Mouse (Mus musculus) stomach, postnatal 0 days (tissue): ENCODE data around the gene Olfr1414. TPM values are rescaled to one million over a fixed set of nuclear protein-coding genes. Genes with fewer than 3 reads are reported as not detected.

Experiments
- ATAC-seq: fragments of 200-750 bp; cut with Nextera tagmentation; 2 replicates; pipeline ENCODE4 v1.8.0; 2017; ENCODE audit not compliant: low FRiP score, low TSS enrichment
- DNase-seq: peaks from one replicate; pipeline ENCODE4 v3.0.0-alpha.2; 2016; ENCODE audit warnings: low spot score
- H3K27ac ChIP-seq: fragments of 300-500 bp; sonication (generic); replicated peaks from 2 replicates; pipeline ENCODE4 v1.5.1; 2014; ENCODE audit warnings: mild to moderate bottlenecking, control low read depth
- H3K27me3 ChIP-seq: fragments of 300-500 bp; sonication (generic); 2 replicates; pipeline ENCODE4 v1.6.1; 2014; ENCODE audit warnings: low read length; ENCODE audit not compliant: control insufficient read depth, insufficient read depth
- H3K36me3 ChIP-seq: fragments of 300-500 bp; sonication (generic); 2 replicates; pipeline ENCODE4 v1.6.1; 2014; ENCODE audit warnings: low read length, mixed read lengths; ENCODE audit not compliant: control insufficient read depth, insufficient read depth
- H3K4me1 ChIP-seq: fragments of 300-500 bp; sonication (generic); replicated peaks from 2 replicates; pipeline ENCODE4 v1.6.1; 2014; ENCODE audit warnings: antibody characterized with exemption; ENCODE audit not compliant: control insufficient read depth, insufficient read depth
- H3K4me2 ChIP-seq: fragments of 300-500 bp; sonication (generic); replicated peaks from 2 replicates; pipeline ENCODE4 v1.6.1; 2014; ENCODE audit warnings: low read depth, mild to moderate bottlenecking, control low read depth, moderate library complexity
- H3K4me3 ChIP-seq: fragments of 300-500 bp; sonication (generic); 2 replicates; pipeline ENCODE4 v1.5.1; 2014; ENCODE audit warnings: low read depth, low read length, control low read depth
- H3K9ac ChIP-seq: fragments of 300-500 bp; sonication (generic); 2 replicates; pipeline ENCODE4 v1.6.1; 2014; ENCODE audit warnings: mild to moderate bottlenecking, low read length, control low read depth, mixed read lengths
- H3K9me3 ChIP-seq: fragments of 300-500 bp; sonication (generic); 2 replicates; pipeline ENCODE4 v1.6.1; 2016; ENCODE audit warnings: low read length; ENCODE audit not compliant: control insufficient read depth
- CTCF ChIP-seq: IDR thresholded peaks from 2 replicates; pipeline ENCODE4 v1.5.1; 2016; ENCODE audit warnings: antibody characterized with exemption, low read depth, mild to moderate bottlenecking, moderate library complexity
- EP300 ChIP-seq: optimal IDR thresholded peaks from 2 replicates; pipeline ENCODE3; 2016; ENCODE audit warnings: antibody characterized with exemption
- WGBS: fragments of 180-500 bp; shearing (Covaris S2); extraction: QIAGEN DNeasy Blood & Tissue Kit; methylation state at CpG from one replicate; pipeline ENCODE4 v1.1.7; 2014; 5-methylcytosine and 5-hydroxymethylcytosine counted together
- polyA plus RNA-seq: library from polyadenylated mRNA; unstranded; fragments of >200 nt; fragmentation: Nextera tagmentation; extraction: Ambion mirVana; gene quantifications from 2 replicates; pipeline ENCODE4 v1.2.1, GENCODE M21; 2015

The Olfr1414 gene
- polyA plus RNA-seq = 0.08 TPM in 1 of 2 replicates, not detected in the other

DNA sequence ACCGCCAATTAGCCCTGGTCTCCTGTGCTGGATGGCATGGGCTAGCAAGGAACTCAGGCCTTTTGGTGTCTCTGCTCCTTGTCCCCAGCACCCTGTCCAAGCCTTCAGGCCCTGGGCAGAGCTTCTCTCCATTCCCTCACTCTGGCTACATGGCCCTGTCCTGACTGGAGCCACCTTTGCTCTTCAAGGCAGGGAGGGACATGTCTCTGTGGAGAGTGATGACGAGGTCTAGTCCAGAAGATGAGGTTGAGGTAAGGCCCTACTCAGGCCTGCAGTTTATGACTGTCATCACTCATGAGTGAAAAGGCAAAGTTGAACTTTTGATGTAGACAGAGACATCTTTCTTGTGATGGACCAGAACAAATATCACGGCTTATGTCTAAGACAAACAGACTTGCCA lies at the start of gene Olfr1414:
Gene Olfr1414, minus strand, starts transcription at position 101 of the 400 bp plus-strand sequence.
- DNase-seq = no peak
- no peaks in the 10 kb centered on the region for H3K27me3 ChIP-seq
- H3K36me3 ChIP-seq = no peaks in the 10 kb centered on the region
- H3K9ac ChIP-seq = no peak within 1 kb of the TSS
- H3K4me3 ChIP-seq = no peak within 1 kb of the TSS
- no peaks in the 10 kb centered on the region for H3K9me3 ChIP-seq
- 68% methylated on average over 3 of the region's 3 CpGs for WGBS
- H3K27ac ChIP-seq = no peak within 1 kb of the TSS
- TF ChIP-seq EP300 = no peak
- no peak for TF ChIP-seq CTCF
- no peak for ATAC-seq
- H3K4me1 ChIP-seq = no peaks in the 10 kb centered on the region
- no peak within 1 kb of the TSS for H3K4me2 ChIP-seq

DNA sequence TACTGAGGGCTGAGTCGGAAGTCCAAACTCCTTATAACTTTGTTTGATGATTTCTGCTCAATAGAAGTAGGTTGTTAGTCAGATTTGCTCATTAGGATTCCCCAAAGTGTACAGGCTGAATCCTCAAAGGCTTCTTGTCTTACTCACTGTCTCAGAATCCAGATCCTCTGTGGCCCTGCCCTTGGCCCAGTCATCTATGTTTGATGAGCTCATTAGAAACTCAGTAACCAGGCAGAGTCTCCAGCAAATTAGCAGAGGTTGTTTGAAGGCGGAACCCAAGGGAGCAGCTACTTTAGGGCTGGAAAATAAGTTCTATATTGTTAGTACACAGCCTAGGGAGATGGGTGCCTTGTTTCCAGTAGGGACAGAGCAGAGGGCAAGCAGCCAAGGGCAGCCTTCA lies 27.5 kb upstream of the Olfr1414 start:
- ATAC-seq (no peak), DNase-seq (no peak)
- WGBS = 85% methylated on average over 2 of the region's 2 CpGs
- Histone ChIP-seq H3K4me2 (no peak overlapping the region), H3K9me3 (no peaks in the 10 kb centered on the region), H3K27me3 (no peaks in the 10 kb centered on the region), H3K4me3 (no peak overlapping the region), H3K9ac (no peak overlapping the region), H3K27ac (no peak overlapping the region), H3K36me3 (no peaks in the 10 kb centered on the region), H3K4me1 (no peaks in the 10 kb centered on the region)
- TF ChIP-seq EP300 (no peak), CTCF (no peak)

DNA sequence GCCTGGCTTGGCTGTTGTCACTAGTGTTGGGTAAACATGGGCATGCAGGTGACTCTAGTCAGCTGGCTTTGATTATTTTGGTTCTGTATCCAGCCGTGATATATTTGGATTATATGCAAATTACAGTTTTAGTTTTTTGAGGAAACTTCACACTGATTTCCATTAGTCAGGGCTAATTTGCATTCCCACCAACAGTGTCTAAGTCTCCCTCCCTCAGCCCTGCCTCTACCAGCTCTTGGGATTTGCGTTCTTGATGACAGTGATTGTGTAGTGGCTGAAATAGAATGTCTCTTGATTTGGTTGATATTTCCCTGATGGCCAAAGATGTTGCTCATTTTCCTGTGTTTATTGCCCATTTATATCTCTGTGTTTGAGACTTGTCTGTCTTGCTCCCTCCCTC lies 20.6 kb upstream of the Olfr1414 start:
- no peak for DNase-seq
- Histone ChIP-seq H3K4me2 (no peak overlapping the region), H3K27me3 (no peaks in the 10 kb centered on the region), H3K9me3 (no peaks in the 10 kb centered on the region), H3K27ac (no peak overlapping the region), H3K4me3 (no peak overlapping the region), H3K9ac (no peak overlapping the region), H3K4me1 (no peaks in the 10 kb centered on the region), H3K36me3 (no peaks in the 10 kb centered on the region)
- no peak for ATAC-seq
- TF ChIP-seq EP300 (no peak), CTCF (no peak)
- 36% methylated on average over 2 of the region's 2 CpGs for WGBS

DNA sequence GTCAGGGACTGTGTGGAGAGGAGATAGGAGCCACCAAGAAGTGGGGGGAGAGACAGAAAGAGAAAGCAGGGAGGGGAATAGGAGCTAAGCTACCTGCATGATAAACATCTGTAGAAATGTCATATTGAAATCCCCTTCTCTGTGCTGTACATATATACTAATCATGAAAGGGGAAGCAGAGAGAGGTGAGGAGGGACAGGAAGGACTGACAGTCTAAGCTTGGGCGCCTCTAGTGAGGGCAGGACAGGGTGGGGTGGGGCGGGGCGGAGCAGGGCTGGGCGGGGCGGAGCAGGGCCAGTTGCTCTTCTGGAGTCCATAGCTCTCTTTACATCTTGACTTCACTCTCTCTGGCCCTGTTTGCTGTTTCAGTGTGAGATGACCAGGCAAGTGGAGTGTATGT lies 18.5 kb upstream of the Olfr1414 start:
- Histone ChIP-seq H3K36me3 (no peaks in the 10 kb centered on the region), H3K9ac (no peak overlapping the region), H3K4me1 (no peaks in the 10 kb centered on the region), H3K27me3 (no peaks in the 10 kb centered on the region), H3K4me3 (no peak overlapping the region), H3K9me3 (no peaks in the 10 kb centered on the region), H3K4me2 (no peak overlapping the region), H3K27ac (no peak overlapping the region)
- TF ChIP-seq CTCF (no peak), EP300 (no peak)
- ATAC-seq = no peak
- no peak for DNase-seq
- 42% methylated on average over 5 of the region's 5 CpGs for WGBS

DNA sequence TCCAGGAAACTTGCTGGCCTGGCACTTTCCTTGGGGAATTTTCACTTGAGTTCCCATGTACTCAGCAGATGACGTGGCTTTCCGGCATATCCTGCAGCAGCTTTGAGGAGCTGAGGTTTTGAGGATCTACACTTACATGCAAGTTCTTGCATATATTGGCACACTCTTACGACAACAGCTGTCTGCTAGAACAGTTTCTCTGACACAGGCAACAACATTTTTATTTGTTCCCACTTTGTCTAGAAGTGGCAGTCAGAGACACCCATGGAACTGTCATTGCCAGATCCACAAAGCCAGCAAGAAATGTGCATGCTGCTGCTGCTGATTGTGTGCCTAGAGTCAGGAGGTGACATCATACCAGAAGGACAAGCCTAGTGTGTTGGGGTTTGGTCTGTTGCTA lies 5.3 kb upstream of the Olfr1414 start:
- Histone ChIP-seq H3K9me3 (no peaks in the 10 kb centered on the region), H3K36me3 (no peaks in the 10 kb centered on the region), H3K9ac (no peak overlapping the region), H3K27me3 (no peaks in the 10 kb centered on the region), H3K27ac (no peak overlapping the region), H3K4me2 (no peak overlapping the region), H3K4me1 (no peaks in the 10 kb centered on the region), H3K4me3 (no peak overlapping the region)
- ATAC-seq (no peak), DNase-seq (no peak)
- WGBS = 79% methylated on average over 3 of the region's 3 CpGs
- TF ChIP-seq CTCF = no peak
- no peak for TF ChIP-seq EP300

DNA sequence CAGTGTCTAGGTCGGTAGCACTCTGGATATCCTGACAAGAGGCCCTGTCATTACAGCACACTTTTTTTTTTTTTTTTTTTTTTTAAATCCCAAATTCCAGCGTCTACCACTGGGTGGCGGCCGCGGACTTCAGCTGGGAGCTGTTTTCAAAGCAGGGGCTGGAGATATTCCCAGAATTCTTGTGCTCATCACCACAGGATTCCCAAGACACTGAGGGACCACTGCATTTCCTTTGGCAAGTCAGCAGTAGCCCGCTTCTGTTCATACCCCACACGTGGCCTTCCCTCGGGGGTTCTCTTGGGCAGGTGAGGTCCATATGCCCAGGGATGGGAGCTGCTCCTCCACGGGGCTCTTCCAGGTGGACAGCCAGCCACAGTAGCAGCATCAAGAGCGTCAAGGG lies 2.9 kb upstream of the Olfr1414 start:
- Histone ChIP-seq H3K4me2 (no peak overlapping the region), H3K9ac (no peak overlapping the region), H3K36me3 (no peaks in the 10 kb centered on the region), H3K9me3 (no peaks in the 10 kb centered on the region), H3K27ac (no peak overlapping the region), H3K4me1 (no peaks in the 10 kb centered on the region), H3K4me3 (no peak overlapping the region), H3K27me3 (no peaks in the 10 kb centered on the region)
- TF ChIP-seq EP300 (no peak), CTCF (peak; percentile 77)
- DNase-seq = peak; percentile 55
- no peak for ATAC-seq
- 19% methylated on average over 10 of the region's 10 CpGs for WGBS
